Mouse (Mus musculus): ENCODE results near the gene Ptprn2. TPM values are rescaled to one million over a fixed set of nuclear protein-coding genes. Genes with fewer than 3 reads are reported as not detected.
A peak's percentile ranks its signal among the peaks of the same experiment; 100 is the strongest.

The Ptprn2 gene
- polyA plus RNA-seq, 1 experiment from 2014 or later: 15.8 TPM

DNA sequence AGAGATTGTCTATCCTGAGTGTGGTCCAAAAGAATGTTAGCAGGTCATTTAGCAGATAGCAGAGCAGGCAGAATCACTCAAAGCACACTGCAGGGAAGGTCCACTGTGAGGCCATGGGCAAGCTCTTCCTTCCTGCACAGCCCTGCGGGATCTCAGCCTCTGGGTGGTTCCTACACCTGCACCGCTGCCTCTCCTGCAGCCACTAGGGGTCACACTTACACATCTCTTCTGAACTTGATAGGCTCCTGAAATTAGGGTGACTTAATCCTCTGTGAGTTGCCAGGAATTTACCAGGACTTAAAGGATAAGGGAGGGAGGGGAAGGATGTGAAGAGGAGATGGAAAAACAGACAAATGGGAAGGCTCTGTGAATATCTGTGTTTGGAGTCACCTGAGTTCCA lies 549.7 kb downstream of the Ptprn2 start:
- ATAC-seq (ENCODE audit: low FRiP score, low TSS enrichment): peak; percentile 46; the same call in 1 of the 2 replicates
- 0 out of 2 replicates have a peak, but pooled peaks cover 7% of the 10 kb centered on the region for H3K4me1 ChIP-seq (ENCODE audit: control insufficient read depth, insufficient read depth, low read length)
- no peak overlapping the region for H3K4me3 ChIP-seq (replicated peaks; ENCODE audit: low read depth, low read length)
- no peak overlapping the region for H3K4me2 ChIP-seq (ENCODE audit: low read length)
- H3K9ac ChIP-seq (replicated peaks; ENCODE audit: low read length): no peak overlapping the region
- H3K27me3 ChIP-seq (ENCODE audit: control insufficient read depth, insufficient read depth, low read length): no peaks in the 10 kb centered on the region
- H3K36me3 ChIP-seq (ENCODE audit: control insufficient read depth, insufficient read depth, low read length): no peaks in the 10 kb centered on the region
- peak; percentile 86 for DNase-seq
- 2% methylated on average over 2 of the region's 2 CpGs for WGBS
- 0 out of 2 replicates have a peak, but pooled peaks cover under 1% of the 10 kb centered on the region for H3K9me3 ChIP-seq (ENCODE audit: control insufficient read depth, low read length)
- H3K27ac ChIP-seq (replicated peaks; ENCODE audit: low read depth, low read length): no peak overlapping the region

DNA sequence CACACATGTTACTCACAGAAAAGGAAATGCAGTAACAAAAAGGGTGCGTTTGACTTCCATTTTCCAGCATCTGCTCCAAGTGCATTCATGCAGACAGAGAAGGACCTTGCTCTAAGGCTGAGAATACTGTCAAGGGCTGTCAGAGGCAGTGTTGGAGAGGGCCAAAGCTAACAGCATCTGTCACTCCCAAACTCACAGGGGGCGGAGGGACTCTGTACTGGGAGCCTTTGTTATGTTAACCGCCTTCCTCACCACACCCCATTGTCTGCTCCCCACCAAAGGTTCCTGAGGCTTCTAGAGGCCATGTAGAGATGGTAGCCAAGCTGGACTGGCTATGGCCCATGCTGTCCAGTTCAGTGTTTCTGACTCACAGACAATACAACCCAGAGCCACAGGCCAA lies 553.9 kb downstream of the Ptprn2 start:
- 15% methylated on average over 3 of the region's 3 CpGs for WGBS
- Histone ChIP-seq H3K4me1 (ENCODE audit: control insufficient read depth, insufficient read depth, low read length) (0 out of 2 replicates have a peak, but pooled peaks cover 4% of the 10 kb centered on the region), H3K36me3 (ENCODE audit: control insufficient read depth, insufficient read depth, low read length) (no peaks in the 10 kb centered on the region), H3K9me3 (ENCODE audit: control insufficient read depth, low read length) (0 out of 2 replicates have a peak, but pooled peaks cover 5% of the 10 kb centered on the region), H3K27me3 (ENCODE audit: control insufficient read depth, insufficient read depth, low read length) (no peaks in the 10 kb centered on the region), H3K27ac (replicated peaks; ENCODE audit: low read depth, low read length) (peak overlapping the region; percentile 27), H3K4me2 (ENCODE audit: low read length) (no peak overlapping the region), H3K9ac (replicated peaks; ENCODE audit: low read length) (no peak overlapping the region), H3K4me3 (replicated peaks; ENCODE audit: low read depth, low read length) (no peak overlapping the region)
- ATAC-seq (ENCODE audit: low FRiP score, low TSS enrichment) (peak; percentile 42; the same call in 1 of the 2 replicates), DNase-seq (no peak)

DNA sequence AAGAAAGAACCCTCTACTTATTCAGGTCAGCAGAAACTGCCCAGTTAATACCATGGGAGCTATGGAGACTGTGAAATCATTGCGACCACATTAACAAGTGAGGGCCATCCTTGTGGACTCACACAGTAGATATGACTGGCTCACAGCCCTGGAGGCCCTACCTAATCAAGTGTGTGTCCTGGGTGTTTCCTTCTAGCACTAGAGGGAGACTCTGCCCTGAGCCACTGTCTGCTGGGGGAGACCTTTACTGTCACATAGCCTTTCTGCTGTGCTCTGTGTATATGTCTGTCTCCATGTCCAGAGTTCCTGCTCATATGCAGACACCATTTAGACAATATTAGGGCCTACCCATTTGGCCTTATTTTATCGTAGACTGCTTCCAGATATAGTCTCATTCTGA lies 555.9 kb downstream of the Ptprn2 start:
- WGBS: 92% methylated on average over 2 of the region's 2 CpGs
- Histone ChIP-seq H3K27me3 (ENCODE audit: control insufficient read depth, insufficient read depth, low read length) (no peaks in the 10 kb centered on the region), H3K4me2 (ENCODE audit: low read length) (no peak overlapping the region), H3K9ac (replicated peaks; ENCODE audit: low read length) (no peak overlapping the region), H3K4me1 (ENCODE audit: control insufficient read depth, insufficient read depth, low read length) (no peaks in the 10 kb centered on the region), H3K4me3 (replicated peaks; ENCODE audit: low read depth, low read length) (no peak overlapping the region), H3K27ac (replicated peaks; ENCODE audit: low read depth, low read length) (no peak overlapping the region), H3K36me3 (ENCODE audit: control insufficient read depth, insufficient read depth, low read length) (no peaks in the 10 kb centered on the region), H3K9me3 (ENCODE audit: control insufficient read depth, low read length) (0 out of 2 replicates have a peak, but pooled peaks cover 5% of the 10 kb centered on the region)
- DNase-seq (no peak), ATAC-seq (ENCODE audit: low FRiP score, low TSS enrichment) (no peak)

DNA sequence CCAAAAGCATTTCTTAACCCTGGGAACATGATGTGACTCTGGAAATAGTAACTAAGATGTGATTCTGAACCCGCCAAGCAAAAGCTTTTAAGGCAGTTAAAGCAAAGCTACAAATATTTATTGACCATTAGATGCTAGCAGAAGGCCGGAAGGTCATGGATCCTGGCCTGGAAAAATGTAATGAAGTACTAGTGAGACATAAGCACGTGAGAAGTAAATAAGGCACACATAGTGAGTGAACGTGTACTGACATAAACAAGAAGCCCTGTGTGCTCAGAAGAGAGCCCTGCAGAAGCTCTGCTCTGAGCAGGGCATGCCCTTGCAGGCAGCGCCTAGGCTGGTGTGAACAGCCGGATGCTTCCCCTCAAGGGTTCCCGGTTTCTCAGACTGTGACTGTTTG lies 557.2 kb downstream of the Ptprn2 start:
- 84% methylated on average over 7 of the region's 7 CpGs for WGBS
- Histone ChIP-seq H3K4me2 (ENCODE audit: low read length) (no peak overlapping the region), H3K9ac (replicated peaks; ENCODE audit: low read length) (no peak overlapping the region), H3K27ac (replicated peaks; ENCODE audit: low read depth, low read length) (no peak overlapping the region), H3K9me3 (ENCODE audit: control insufficient read depth, low read length) (0 out of 2 replicates have a peak, but pooled peaks cover 5% of the 10 kb centered on the region), H3K36me3 (ENCODE audit: control insufficient read depth, insufficient read depth, low read length) (no peaks in the 10 kb centered on the region), H3K27me3 (ENCODE audit: control insufficient read depth, insufficient read depth, low read length) (no peaks in the 10 kb centered on the region), H3K4me1 (ENCODE audit: control insufficient read depth, insufficient read depth, low read length) (peaks cover 8% of the 10 kb centered on the region), H3K4me3 (replicated peaks; ENCODE audit: low read depth, low read length) (no peak overlapping the region)
- no peak for ATAC-seq (ENCODE audit: low FRiP score, low TSS enrichment)
- no peak for DNase-seq

DNA sequence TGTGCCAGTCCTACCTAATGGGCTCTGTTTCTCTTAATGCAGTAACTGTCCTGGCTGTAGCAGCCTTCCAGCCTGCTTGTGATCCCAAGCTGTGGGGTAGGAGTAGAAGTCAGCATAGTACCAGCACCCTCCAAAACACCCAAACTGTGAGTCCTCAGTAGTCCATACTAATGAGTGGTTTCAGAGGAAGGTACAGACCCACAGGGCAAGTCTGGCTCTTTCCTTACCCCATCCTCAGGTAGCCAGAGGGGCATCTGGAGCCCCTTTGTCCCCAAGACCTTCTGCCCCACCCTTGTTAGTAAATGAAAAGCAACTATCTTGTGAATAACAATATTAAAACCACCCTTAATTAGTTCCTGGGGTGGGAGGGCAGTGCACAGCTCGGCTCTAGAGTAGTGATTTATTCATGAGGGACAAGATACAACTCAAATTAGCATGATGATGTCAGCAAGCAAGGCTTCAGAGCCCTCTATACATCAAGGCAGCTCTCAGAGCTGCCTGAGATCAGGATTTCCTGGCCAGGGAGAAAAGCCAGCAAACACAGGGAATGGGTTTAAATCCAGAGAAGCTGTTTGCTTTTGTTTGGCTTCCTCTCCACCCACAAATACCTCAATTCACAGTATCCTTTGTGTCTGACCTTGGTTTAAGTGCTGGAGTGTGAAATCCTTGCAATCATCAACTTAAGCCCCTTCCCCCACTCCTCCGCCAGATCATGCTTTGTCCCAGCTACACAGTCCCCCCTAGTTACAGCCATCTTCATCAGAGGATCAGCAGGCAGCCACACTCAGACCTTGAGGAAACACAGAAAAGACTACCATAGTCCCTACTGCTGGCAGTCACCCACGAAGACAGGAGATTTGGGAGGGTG lies 562.1 kb downstream of the Ptprn2 start:
- peak overlapping the region; percentile 32; the same call in 1 of the 2 replicates for H3K9ac ChIP-seq (replicated peaks; ENCODE audit: low read length)
- ATAC-seq (ENCODE audit: low FRiP score, low TSS enrichment) (peak; percentile 73; the same call in 1 of the 2 replicates), DNase-seq (peak; percentile 68)
- H3K36me3 ChIP-seq (ENCODE audit: control insufficient read depth, insufficient read depth, low read length): no peaks in the 10 kb centered on the region
- no peak overlapping the region for H3K4me2 ChIP-seq (ENCODE audit: low read length)
- H3K9me3 ChIP-seq (ENCODE audit: control insufficient read depth, low read length): no peaks in the 10 kb centered on the region
- H3K4me3 ChIP-seq (replicated peaks; ENCODE audit: low read depth, low read length): no peak overlapping the region
- no peaks in the 10 kb centered on the region for H3K27me3 ChIP-seq (ENCODE audit: control insufficient read depth, insufficient read depth, low read length)
- H3K27ac ChIP-seq (replicated peaks; ENCODE audit: low read depth, low read length): peak overlapping the region; percentile 80
- 3% methylated on average over 3 of the region's 3 CpGs for whole genome bisulfite sequencing
- peaks cover 20% of the 10 kb centered on the region for H3K4me1 ChIP-seq (ENCODE audit: control insufficient read depth, insufficient read depth, low read length)

DNA sequence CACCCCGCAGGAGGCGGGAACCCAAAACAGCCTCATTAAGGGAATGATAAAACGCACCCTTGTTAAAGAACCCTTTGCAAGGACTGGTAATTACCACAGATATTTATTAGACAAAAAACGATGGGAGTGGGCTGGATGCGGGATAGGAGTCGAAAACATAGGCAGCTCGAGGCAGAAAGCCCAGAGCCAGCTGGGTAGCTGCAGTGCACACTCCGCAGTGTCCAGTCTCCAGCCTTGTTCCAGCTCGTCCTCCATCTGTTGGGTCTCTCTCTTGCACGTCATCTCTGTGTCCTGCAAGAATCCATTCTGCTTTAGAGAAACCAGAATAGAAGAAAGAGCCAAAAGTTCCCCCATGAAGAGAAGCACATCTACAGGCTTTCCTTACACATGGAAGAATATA lies 564.3 kb downstream of the Ptprn2 start:
- Histone ChIP-seq H3K9ac (replicated peaks; ENCODE audit: low read length) (no peak overlapping the region), H3K36me3 (ENCODE audit: control insufficient read depth, insufficient read depth, low read length) (no peaks in the 10 kb centered on the region), H3K4me3 (replicated peaks; ENCODE audit: low read depth, low read length) (no peak overlapping the region), H3K9me3 (ENCODE audit: control insufficient read depth, low read length) (no peaks in the 10 kb centered on the region), H3K4me2 (ENCODE audit: low read length) (no peak overlapping the region), H3K27ac (replicated peaks; ENCODE audit: low read depth, low read length) (no peak overlapping the region), H3K4me1 (ENCODE audit: control insufficient read depth, insufficient read depth, low read length) (peaks cover 42% of the 10 kb centered on the region), H3K27me3 (ENCODE audit: control insufficient read depth, insufficient read depth, low read length) (no peaks in the 10 kb centered on the region)
- WGBS: 75% methylated on average over 10 of the region's 10 CpGs
- no peak for DNase-seq
- no peak for ATAC-seq (ENCODE audit: low FRiP score, low TSS enrichment)

DNA sequence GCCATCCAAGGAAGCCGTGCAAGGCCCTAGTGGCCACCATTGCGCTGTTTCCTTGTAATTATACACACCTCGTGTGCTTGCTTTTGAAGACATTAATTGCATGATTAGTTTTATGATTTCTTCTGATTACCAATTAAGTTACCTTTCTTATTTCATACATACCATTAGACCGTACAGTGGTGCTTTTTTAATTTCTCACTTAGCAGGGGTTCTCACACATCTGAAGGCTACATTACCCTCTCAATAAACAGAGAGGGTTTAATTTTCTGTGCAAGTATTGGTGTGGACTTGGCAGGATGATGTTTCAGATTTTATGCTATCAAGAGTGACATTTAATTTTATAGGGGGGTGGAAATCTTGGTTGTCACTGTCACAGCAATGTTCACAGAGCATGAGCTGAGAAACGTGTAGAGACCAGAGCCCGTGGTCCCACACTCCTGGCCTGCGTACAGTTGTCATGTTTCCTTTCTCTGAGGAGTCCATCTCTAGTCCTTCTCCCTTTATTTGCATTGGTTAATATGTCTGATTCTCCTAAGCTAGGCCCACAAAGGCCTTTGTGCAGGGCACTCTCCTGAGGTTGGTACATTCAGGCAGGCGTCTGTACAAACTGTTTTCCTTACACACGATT lies 567.8 kb downstream of the Ptprn2 start:
- Histone ChIP-seq H3K9me3 (ENCODE audit: control insufficient read depth, low read length) (no peaks in the 10 kb centered on the region), H3K36me3 (ENCODE audit: control insufficient read depth, insufficient read depth, low read length) (no peaks in the 10 kb centered on the region), H3K4me3 (replicated peaks; ENCODE audit: low read depth, low read length) (no peak overlapping the region), H3K27ac (replicated peaks; ENCODE audit: low read depth, low read length) (peak overlapping the region; percentile 93), H3K4me2 (ENCODE audit: low read length) (peak overlapping the region; percentile 43), H3K27me3 (ENCODE audit: control insufficient read depth, insufficient read depth, low read length) (no peaks in the 10 kb centered on the region), H3K4me1 (ENCODE audit: control insufficient read depth, insufficient read depth, low read length) (peaks cover 36% of the 10 kb centered on the region), H3K9ac (replicated peaks; ENCODE audit: low read length) (peak overlapping the region; percentile 43)
- WGBS: 33% methylated on average over 9 of the region's 9 CpGs
- ATAC-seq (ENCODE audit: low FRiP score, low TSS enrichment) (peak; percentile 28), DNase-seq (no peak)

DNA sequence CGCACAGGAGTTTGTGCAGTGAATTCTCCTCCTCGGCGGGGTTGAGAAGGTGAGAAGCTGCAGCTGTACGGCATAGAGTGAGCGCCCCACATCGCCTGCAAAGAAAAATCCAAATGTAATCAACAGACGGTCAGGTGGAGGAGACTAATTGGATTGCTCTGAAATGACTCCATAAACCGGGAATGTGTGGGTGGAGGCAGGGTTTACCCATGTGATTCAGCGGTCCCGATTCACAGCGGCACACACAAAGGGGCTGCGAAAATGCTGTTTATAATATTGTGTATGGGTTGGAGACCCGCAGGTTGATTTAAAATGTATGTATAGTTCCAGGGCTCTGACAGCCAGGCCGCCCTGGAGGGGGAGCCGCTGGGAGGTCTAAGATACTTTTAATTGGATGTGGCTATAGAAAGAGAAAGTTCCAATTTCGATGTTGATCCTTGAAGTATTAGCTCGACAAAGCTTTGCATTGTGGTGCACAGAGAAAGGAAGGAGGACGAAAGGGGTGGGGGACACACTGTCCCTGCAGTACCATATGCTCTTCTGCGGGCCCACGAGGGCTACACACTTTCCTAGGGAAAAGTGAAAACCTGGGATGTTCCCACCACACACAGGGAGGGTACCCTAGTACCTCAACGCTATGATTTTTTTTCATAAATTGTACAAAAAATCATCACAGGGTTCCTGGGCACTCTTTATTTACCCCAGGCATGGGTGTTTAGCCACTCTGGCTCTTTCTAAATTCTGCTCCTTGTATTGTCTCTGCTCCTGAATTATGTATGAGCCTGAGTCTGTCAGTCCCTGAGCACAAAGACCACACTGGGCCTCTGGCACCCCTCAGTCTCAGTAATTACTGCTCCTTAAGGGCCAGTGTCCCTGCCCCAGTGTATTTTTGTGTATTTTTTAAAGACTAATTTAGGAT lies 568.6 kb downstream of the Ptprn2 start:
- H3K4me3 ChIP-seq (replicated peaks; ENCODE audit: low read depth, low read length): no peak overlapping the region
- no peaks in the 10 kb centered on the region for H3K27me3 ChIP-seq (ENCODE audit: control insufficient read depth, insufficient read depth, low read length)
- no peaks in the 10 kb centered on the region for H3K9me3 ChIP-seq (ENCODE audit: control insufficient read depth, low read length)
- peak; percentile 81 for DNase-seq
- peaks cover 36% of the 10 kb centered on the region for H3K4me1 ChIP-seq (ENCODE audit: control insufficient read depth, insufficient read depth, low read length)
- H3K27ac ChIP-seq (replicated peaks; ENCODE audit: low read depth, low read length): peak overlapping the region; percentile 93
- WGBS: 3% methylated on average over 21 of the region's 21 CpGs
- peak; percentile 83 for ATAC-seq (ENCODE audit: low FRiP score, low TSS enrichment)
- H3K9ac ChIP-seq (replicated peaks; ENCODE audit: low read length): peak overlapping the region; percentile 43
- no peaks in the 10 kb centered on the region for H3K36me3 ChIP-seq (ENCODE audit: control insufficient read depth, insufficient read depth, low read length)
- H3K4me2 ChIP-seq (ENCODE audit: low read length): peak overlapping the region; percentile 43
